Mouse (Mus musculus): ENCODE data around the gene Mmel1. TPM values are rescaled to one million over a fixed set of nuclear protein-coding genes. Genes with fewer than 3 reads are reported as not detected.

Mmel1 gene
- polyA plus RNA-seq, 1 experiment from 2014 or later: 0.13 TPM

DNA sequence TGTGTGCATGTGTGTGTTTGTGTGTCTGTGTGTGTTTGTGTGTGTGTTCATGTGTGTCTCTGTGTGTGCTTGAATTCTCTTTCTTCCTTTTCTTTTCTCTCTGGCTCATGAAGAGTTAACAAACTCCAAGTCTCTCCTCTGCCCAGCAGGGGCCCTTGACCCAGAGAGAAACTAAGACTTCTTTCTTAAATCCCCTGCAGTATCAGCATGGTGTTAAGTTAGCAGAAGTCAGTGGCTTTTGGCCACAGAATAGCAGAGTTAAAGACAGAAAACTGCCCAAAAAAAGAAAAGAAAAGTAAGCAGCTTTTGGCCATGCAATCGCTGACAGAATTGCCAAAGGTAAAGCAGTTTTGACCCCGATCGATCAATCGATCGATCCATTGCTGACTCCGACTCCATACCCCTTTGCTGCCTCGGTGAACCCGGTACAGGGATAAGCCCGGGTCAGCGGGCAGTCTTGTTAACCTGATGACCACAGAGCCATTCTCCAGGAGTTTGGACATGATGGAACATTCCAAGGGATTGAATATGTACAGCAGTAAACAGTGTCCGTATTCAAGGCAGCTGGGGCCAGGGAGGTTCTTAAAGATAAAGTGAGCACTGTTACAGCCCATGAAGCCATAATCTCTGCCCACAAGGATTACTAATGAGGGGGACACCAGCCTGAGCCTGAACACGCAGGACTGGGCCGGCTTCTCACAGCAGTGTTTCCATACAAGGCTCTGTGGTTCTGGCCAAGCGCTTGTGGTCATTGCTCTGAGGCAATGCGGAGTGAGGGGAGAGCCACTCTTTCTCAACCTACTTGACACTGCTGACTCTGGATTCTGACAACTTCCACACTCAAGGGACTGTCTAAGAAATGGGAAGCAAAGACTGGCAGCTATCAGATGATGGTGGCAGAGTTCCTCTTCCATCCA, 41.5 kb downstream of the Mmel1 start:
- H3K27ac ChIP-seq (ENCODE audit: low read depth): peak overlapping the region; percentile 27; the same call in 1 of the 2 replicates
- 0 out of 2 replicates have a peak, but pooled peaks have one; percentile 50 for ATAC-seq (ENCODE audit: insufficient read depth)

GRCm38 (mm10) chr4:154911644-154912043, 42.3 kb downstream of the Mmel1 start:
- Histone ChIP-seq H3K27me3 (ENCODE audit: insufficient read depth, low read length) (no peaks in the 10 kb centered on the region), H3K36me3 (ENCODE audit: insufficient read depth) (no peaks in the 10 kb centered on the region), H3K27ac (ENCODE audit: low read depth) (peak overlapping the region; percentile 27; the same call in 1 of the 2 replicates), H3K9me3 (ENCODE audit: low read depth, low read length) (no peaks in the 10 kb centered on the region), H3K4me3 (ENCODE audit: low read depth, low read length) (no peak overlapping the region), H3K4me2 (no peak overlapping the region), H3K9ac (no peak overlapping the region), H3K4me1 (ENCODE audit: insufficient read depth) (no peaks in the 10 kb centered on the region)
- no peak for TF ChIP-seq CTCF (IDR thresholded peaks at IDR 0.05; ENCODE audit: low read depth)
- 45% methylated on average over 2 of the region's 2 CpGs for WGBS
- ATAC-seq (ENCODE audit: insufficient read depth): no peak
- no peak for DNase-seq

More for the DNA sequence above, 41.5 kb downstream of the Mmel1 start:
- H3K4me3 ChIP-seq (ENCODE audit: low read depth, low read length): no peak overlapping the region
- 25% methylated on average over 15 of the region's 15 CpGs for WGBS
- 0 out of 2 replicates have a peak overlapping the region, but pooled peaks have one; percentile 11 for H3K9ac ChIP-seq
- TF ChIP-seq CTCF (IDR thresholded peaks at IDR 0.05; ENCODE audit: low read depth): no peak
- H3K4me1 ChIP-seq (ENCODE audit: insufficient read depth): no peaks in the 10 kb centered on the region
- H3K27me3 ChIP-seq (ENCODE audit: insufficient read depth, low read length): no peaks in the 10 kb centered on the region
- no peaks in the 10 kb centered on the region for H3K9me3 ChIP-seq (ENCODE audit: low read depth, low read length)
- DNase-seq: peak; percentile 22
- no peaks in the 10 kb centered on the region for H3K36me3 ChIP-seq (ENCODE audit: insufficient read depth)
- H3K4me2 ChIP-seq: 0 out of 2 replicates have a peak overlapping the region, but pooled peaks have one; percentile 4

GRCm38 (mm10) chr4:154913845-154914244, 44.5 kb downstream of the Mmel1 start:
- H3K36me3 ChIP-seq (ENCODE audit: insufficient read depth): no peaks in the 10 kb centered on the region
- no peak overlapping the region for H3K27ac ChIP-seq (ENCODE audit: low read depth)
- H3K9ac ChIP-seq: no peak overlapping the region
- 94% methylated on average over 3 of the region's 3 CpGs for WGBS
- no peak overlapping the region for H3K4me2 ChIP-seq
- no peak for DNase-seq
- ATAC-seq (ENCODE audit: insufficient read depth): no peak
- no peak for TF ChIP-seq CTCF (IDR thresholded peaks at IDR 0.05; ENCODE audit: low read depth)
- H3K9me3 ChIP-seq (ENCODE audit: low read depth, low read length): no peaks in the 10 kb centered on the region
- no peaks in the 10 kb centered on the region for H3K27me3 ChIP-seq (ENCODE audit: insufficient read depth, low read length)
- H3K4me1 ChIP-seq (ENCODE audit: insufficient read depth): no peaks in the 10 kb centered on the region
- H3K4me3 ChIP-seq (ENCODE audit: low read depth, low read length): no peak overlapping the region

DNA sequence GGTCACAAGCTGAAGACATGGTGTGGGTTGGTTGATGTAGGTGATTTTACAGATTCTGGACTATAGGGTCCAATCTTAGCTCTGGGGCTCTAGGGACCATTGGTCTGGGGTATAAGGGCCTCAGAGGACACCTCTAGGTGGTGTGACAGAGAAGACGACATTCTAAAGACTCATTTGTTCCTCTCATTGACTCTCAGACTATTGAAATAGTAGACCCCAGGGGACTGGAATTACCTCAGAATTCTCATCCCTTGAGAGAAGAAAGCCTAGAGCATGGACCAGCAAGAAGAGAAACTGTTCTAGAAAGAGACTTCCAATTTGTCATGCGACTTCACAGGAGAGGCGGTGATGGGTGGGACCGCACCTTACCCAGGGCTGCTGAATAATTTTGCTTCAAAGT, 44.9 kb downstream of the Mmel1 start:
- Histone ChIP-seq H3K4me1 (ENCODE audit: insufficient read depth) (no peaks in the 10 kb centered on the region), H3K27ac (ENCODE audit: low read depth) (no peak overlapping the region), H3K9me3 (ENCODE audit: low read depth, low read length) (no peaks in the 10 kb centered on the region), H3K9ac (no peak overlapping the region), H3K27me3 (ENCODE audit: insufficient read depth, low read length) (no peaks in the 10 kb centered on the region), H3K4me3 (ENCODE audit: low read depth, low read length) (no peak overlapping the region), H3K36me3 (ENCODE audit: insufficient read depth) (no peaks in the 10 kb centered on the region), H3K4me2 (no peak overlapping the region)
- ATAC-seq (ENCODE audit: insufficient read depth) (no peak), DNase-seq (no peak)
- WGBS: 95% methylated on average over 4 of the region's 4 CpGs
- TF ChIP-seq CTCF (IDR thresholded peaks at IDR 0.05; ENCODE audit: low read depth): no peak

GRCm38 (mm10) chr4:154914707-154915106, 45.3 kb downstream of the Mmel1 start:
- Histone ChIP-seq H3K9me3 (ENCODE audit: low read depth, low read length) (no peaks in the 10 kb centered on the region), H3K4me2 (no peak overlapping the region), H3K27ac (ENCODE audit: low read depth) (no peak overlapping the region), H3K9ac (no peak overlapping the region), H3K4me3 (ENCODE audit: low read depth, low read length) (no peak overlapping the region), H3K36me3 (ENCODE audit: insufficient read depth) (no peaks in the 10 kb centered on the region), H3K4me1 (ENCODE audit: insufficient read depth) (no peaks in the 10 kb centered on the region), H3K27me3 (ENCODE audit: insufficient read depth, low read length) (no peaks in the 10 kb centered on the region)
- DNase-seq: no peak
- no peak for TF ChIP-seq CTCF (IDR thresholded peaks at IDR 0.05; ENCODE audit: low read depth)
- no peak for ATAC-seq (ENCODE audit: insufficient read depth)
- 62% methylated on average over 3 of the region's 3 CpGs for WGBS

DNA sequence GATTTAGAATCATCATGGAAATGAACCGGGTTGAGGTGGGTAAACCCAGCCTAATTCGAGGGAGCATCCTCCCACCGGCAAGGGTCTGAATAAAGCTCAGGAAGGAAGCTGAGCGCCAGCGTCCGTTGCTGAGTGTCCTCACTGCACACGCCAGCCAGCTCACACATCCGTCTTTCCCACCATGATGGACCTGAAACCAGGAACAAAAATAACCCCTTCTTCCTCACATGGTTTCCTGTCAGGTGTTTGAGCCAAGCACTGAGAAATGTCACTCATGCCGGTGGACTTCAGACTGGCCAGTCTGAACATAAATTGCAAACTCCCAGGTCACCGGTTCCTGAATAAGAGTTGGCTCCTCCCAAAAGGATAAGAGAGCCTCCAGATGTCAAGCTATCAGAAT, 45.9 kb downstream of the Mmel1 start:
- DNase-seq: no peak
- H3K4me3 ChIP-seq (ENCODE audit: low read depth, low read length): no peak overlapping the region
- no peak for TF ChIP-seq CTCF (IDR thresholded peaks at IDR 0.05; ENCODE audit: low read depth)
- no peak for ATAC-seq (ENCODE audit: insufficient read depth)
- no peak overlapping the region for H3K4me2 ChIP-seq
- H3K27me3 ChIP-seq (ENCODE audit: insufficient read depth, low read length): no peaks in the 10 kb centered on the region
- H3K4me1 ChIP-seq (ENCODE audit: insufficient read depth): no peaks in the 10 kb centered on the region
- WGBS: 71% methylated on average over 10 of the region's 10 CpGs
- no peaks in the 10 kb centered on the region for H3K36me3 ChIP-seq (ENCODE audit: insufficient read depth)
- H3K27ac ChIP-seq (ENCODE audit: low read depth): no peak overlapping the region
- no peak overlapping the region for H3K9ac ChIP-seq
- H3K9me3 ChIP-seq (ENCODE audit: low read depth, low read length): no peaks in the 10 kb centered on the region

- ATAC-seq (ENCODE audit: insufficient read depth): no peak
- 77% methylated on average over 4 of the region's 4 CpGs for WGBS
- Histone ChIP-seq H3K4me2 (no peak overlapping the region), H3K9me3 (ENCODE audit: low read depth, low read length) (no peaks in the 10 kb centered on the region), H3K9ac (no peak overlapping the region), H3K27me3 (ENCODE audit: insufficient read depth, low read length) (no peaks in the 10 kb centered on the region), H3K36me3 (ENCODE audit: insufficient read depth) (no peaks in the 10 kb centered on the region), H3K4me3 (ENCODE audit: low read depth, low read length) (no peak overlapping the region), H3K4me1 (ENCODE audit: insufficient read depth) (no peaks in the 10 kb centered on the region), H3K27ac (ENCODE audit: low read depth) (no peak overlapping the region)
- TF ChIP-seq CTCF (IDR thresholded peaks at IDR 0.05; ENCODE audit: low read depth): no peak
- DNase-seq: no peak
These were observed 47.3 kb downstream of the Mmel1 start for GRCm38 (mm10) chr4:154916662-154917061.

All from lung, embryonic 14.5 days (tissue).